Mouse (Mus musculus) stomach, postnatal 0 days (tissue): ENCODE data around the gene Sdhb. TPM values are rescaled to one million over a fixed set of nuclear protein-coding genes. Genes with fewer than 3 reads are reported as not detected.

ENCODE experiments used
- ATAC-seq: fragments of 200-750 bp; cut with Nextera tagmentation; 2 replicates; pipeline ENCODE4 v1.8.0; 2017; ENCODE audit not compliant: low FRiP score, low TSS enrichment
- DNase-seq: peaks from one replicate; pipeline ENCODE4 v3.0.0-alpha.2; 2016; ENCODE audit warnings: low spot score
- H3K27ac ChIP-seq: fragments of 300-500 bp; sonication (generic); replicated peaks from 2 replicates; pipeline ENCODE4 v1.5.1; 2014; ENCODE audit warnings: mild to moderate bottlenecking, control low read depth
- H3K27me3 ChIP-seq: fragments of 300-500 bp; sonication (generic); 2 replicates; pipeline ENCODE4 v1.6.1; 2014; ENCODE audit warnings: low read length; ENCODE audit not compliant: control insufficient read depth, insufficient read depth
- H3K36me3 ChIP-seq: fragments of 300-500 bp; sonication (generic); 2 replicates; pipeline ENCODE4 v1.6.1; 2014; ENCODE audit warnings: low read length, mixed read lengths; ENCODE audit not compliant: control insufficient read depth, insufficient read depth
- H3K4me1 ChIP-seq: fragments of 300-500 bp; sonication (generic); replicated peaks from 2 replicates; pipeline ENCODE4 v1.6.1; 2014; ENCODE audit warnings: antibody characterized with exemption; ENCODE audit not compliant: control insufficient read depth, insufficient read depth
- H3K4me2 ChIP-seq: fragments of 300-500 bp; sonication (generic); replicated peaks from 2 replicates; pipeline ENCODE4 v1.6.1; 2014; ENCODE audit warnings: low read depth, mild to moderate bottlenecking, control low read depth, moderate library complexity
- H3K4me3 ChIP-seq: fragments of 300-500 bp; sonication (generic); 2 replicates; pipeline ENCODE4 v1.5.1; 2014; ENCODE audit warnings: low read depth, low read length, control low read depth
- H3K9ac ChIP-seq: fragments of 300-500 bp; sonication (generic); 2 replicates; pipeline ENCODE4 v1.6.1; 2014; ENCODE audit warnings: mild to moderate bottlenecking, low read length, control low read depth, mixed read lengths
- H3K9me3 ChIP-seq: fragments of 300-500 bp; sonication (generic); 2 replicates; pipeline ENCODE4 v1.6.1; 2016; ENCODE audit warnings: low read length; ENCODE audit not compliant: control insufficient read depth
- CTCF ChIP-seq: IDR thresholded peaks from 2 replicates; pipeline ENCODE4 v1.5.1; 2016; ENCODE audit warnings: antibody characterized with exemption, low read depth, mild to moderate bottlenecking, moderate library complexity
- EP300 ChIP-seq: optimal IDR thresholded peaks from 2 replicates; pipeline ENCODE3; 2016; ENCODE audit warnings: antibody characterized with exemption
- WGBS: fragments of 180-500 bp; shearing (Covaris S2); extraction: QIAGEN DNeasy Blood & Tissue Kit; methylation state at CpG from one replicate; pipeline ENCODE4 v1.1.7; 2014; 5-methylcytosine and 5-hydroxymethylcytosine counted together
- polyA plus RNA-seq: library from polyadenylated mRNA; unstranded; fragments of >200 nt; fragmentation: Nextera tagmentation; extraction: Ambion mirVana; gene quantifications from 2 replicates; pipeline ENCODE4 v1.2.1, GENCODE M21; 2015

Gene Sdhb
- polyA plus RNA-seq, 1 experiment from 2014 or later: 382 TPM

DNA sequence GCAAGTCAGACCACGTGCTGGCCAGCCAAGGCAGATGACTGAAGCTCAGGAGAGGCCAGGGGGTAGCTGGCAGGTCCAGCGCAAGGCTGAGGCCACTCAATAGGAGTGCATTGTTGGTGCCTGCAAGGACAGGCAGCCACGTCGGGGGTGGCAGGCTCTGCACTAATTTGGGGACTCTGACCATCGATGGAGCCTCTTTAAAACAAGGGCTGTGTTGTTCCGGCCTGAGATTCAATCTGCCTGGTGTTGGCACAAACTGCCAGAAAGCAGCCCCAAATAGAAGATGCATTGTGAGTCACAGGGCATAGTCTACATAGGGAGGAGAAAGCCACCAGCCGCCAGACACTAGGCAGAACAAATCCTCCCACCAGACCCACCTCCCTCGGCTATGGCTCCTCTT lies 31.3 kb upstream of the Sdhb start:
- H3K4me3 ChIP-seq: no peak overlapping the region
- WGBS: 69% methylated on average over 8 of the region's 8 CpGs
- no peak overlapping the region for H3K9ac ChIP-seq
- H3K4me2 ChIP-seq: no peak overlapping the region
- H3K27me3 ChIP-seq: no peaks in the 10 kb centered on the region
- H3K27ac ChIP-seq: no peak overlapping the region
- no peaks in the 10 kb centered on the region for H3K36me3 ChIP-seq
- TF ChIP-seq EP300 (no peak), CTCF (no peak)
- no peaks in the 10 kb centered on the region for H3K9me3 ChIP-seq
- DNase-seq: no peak
- no peak for ATAC-seq
- no peaks in the 10 kb centered on the region for H3K4me1 ChIP-seq

DNA sequence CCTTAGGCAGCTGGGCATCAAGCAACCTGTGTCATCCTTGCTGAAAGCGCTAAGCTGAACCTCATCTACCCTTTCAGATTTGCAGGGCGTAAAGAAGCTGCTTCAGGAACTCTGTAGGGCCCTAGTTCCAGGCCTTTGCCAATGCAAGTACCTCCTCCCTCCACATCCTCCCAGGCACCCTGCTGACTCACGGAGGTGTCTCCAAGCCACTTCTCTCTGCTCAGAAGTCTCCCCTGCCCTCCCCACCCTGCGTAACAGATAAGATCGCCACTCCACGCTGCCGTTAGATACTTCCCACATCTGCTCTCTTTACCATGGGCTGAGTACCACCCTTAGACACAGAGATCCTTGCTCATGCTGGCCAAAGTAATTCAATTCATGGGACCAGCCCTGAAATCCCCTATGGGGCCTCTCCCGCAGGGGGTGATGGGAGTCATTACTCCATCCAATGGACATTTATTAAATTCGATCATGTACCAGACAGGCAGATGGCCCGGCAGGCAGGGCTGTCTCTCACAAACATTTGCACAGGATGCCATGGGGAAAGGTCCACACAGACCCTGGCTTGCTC lies 30.0 kb upstream of the Sdhb start:
- Histone ChIP-seq H3K27ac (no peak overlapping the region), H3K27me3 (no peaks in the 10 kb centered on the region), H3K9me3 (no peaks in the 10 kb centered on the region), H3K36me3 (no peaks in the 10 kb centered on the region), H3K4me1 (no peaks in the 10 kb centered on the region), H3K4me3 (no peak overlapping the region), H3K4me2 (no peak overlapping the region), H3K9ac (no peak overlapping the region)
- DNase-seq (no peak), ATAC-seq (no peak)
- 58% methylated on average over 10 of the region's 10 CpGs for WGBS
- TF ChIP-seq CTCF: no peak
- no peak for TF ChIP-seq EP300

DNA sequence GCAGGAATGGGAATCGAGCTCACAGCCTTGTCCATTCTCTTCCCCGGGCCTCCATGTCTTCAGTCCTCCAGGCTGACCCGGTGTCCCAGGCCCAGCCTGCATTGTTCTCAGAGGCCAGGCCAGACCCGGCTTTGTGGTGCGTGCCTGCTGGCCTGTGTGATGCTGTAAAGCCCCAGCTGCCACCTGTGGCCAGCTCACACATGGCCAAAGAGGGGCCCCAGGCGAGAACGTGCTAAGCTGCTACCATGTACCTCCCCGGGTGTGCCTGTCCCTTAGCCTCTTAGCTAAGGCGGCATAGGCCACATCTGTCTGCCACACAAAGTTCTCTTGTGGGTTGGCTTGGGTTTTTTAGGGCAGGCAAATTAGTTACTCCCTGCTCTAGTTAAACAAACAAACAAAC lies 25.4 kb upstream of the Sdhb start:
- DNase-seq: no peak
- no peak for ATAC-seq
- Histone ChIP-seq H3K27me3 (no peaks in the 10 kb centered on the region), H3K9me3 (no peaks in the 10 kb centered on the region), H3K4me1 (no peaks in the 10 kb centered on the region), H3K9ac (no peak overlapping the region), H3K36me3 (no peaks in the 10 kb centered on the region), H3K27ac (no peak overlapping the region), H3K4me2 (no peak overlapping the region), H3K4me3 (no peak overlapping the region)
- no peak for TF ChIP-seq CTCF
- no peak for TF ChIP-seq EP300
- WGBS: 83% methylated on average over 9 of the region's 9 CpGs

DNA sequence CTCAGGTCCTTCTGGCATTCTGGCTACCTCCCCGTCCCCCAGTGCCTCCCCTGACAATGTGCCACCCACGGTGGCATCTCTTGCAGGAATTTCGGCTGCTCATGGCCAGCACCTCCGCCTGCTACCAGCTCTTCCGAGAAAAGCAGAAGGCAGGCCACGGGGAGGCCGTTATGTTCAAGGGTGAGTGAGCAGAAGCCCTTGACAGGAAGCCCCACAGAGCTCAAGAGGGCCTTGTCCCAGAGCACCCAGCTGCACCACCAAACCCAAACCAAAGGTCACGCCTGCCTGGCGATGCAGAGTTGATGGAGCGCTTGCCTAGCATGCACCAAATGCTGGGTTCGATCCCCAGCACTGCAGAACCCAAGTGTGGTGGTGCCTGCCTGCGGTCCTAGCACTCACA lies 16.6 kb upstream of the Sdhb start:
- Histone ChIP-seq H3K4me3 (no peak overlapping the region), H3K9ac (no peak overlapping the region), H3K27ac (no peak overlapping the region), H3K9me3 (no peaks in the 10 kb centered on the region), H3K27me3 (no peaks in the 10 kb centered on the region), H3K36me3 (no peaks in the 10 kb centered on the region), H3K4me1 (no peaks in the 10 kb centered on the region), H3K4me2 (no peak overlapping the region)
- ATAC-seq: no peak
- 85% methylated on average over 12 of the region's 12 CpGs for WGBS
- TF ChIP-seq EP300 (no peak), CTCF (no peak)
- DNase-seq: no peak

DNA sequence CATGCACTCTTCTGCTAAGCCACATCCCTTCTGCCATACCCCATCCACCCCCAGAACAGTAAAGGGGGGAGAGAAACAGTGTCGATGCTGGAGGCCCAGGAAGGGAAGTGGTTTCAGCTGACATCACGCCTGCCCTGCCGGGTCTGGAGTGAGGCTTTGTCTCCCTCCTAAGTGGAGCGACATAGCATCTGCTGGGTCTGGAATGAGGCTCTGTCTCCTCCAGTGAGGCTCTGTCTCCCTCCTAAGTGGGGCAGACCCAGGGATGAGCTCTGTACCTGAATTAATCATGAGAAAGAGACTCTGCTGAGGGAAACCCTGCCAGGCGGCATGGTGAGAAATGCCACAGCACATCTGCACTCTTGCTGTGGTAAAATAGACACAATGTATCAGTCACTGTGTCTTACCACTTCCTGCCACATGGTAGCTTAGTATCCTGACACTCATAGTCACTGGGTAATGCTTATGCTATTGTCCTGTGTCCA lies 16.0 kb upstream of the Sdhb start:
- H3K9ac ChIP-seq: no peak overlapping the region
- H3K9me3 ChIP-seq: no peaks in the 10 kb centered on the region
- H3K4me3 ChIP-seq: no peak overlapping the region
- no peaks in the 10 kb centered on the region for H3K27me3 ChIP-seq
- no peak overlapping the region for H3K4me2 ChIP-seq
- H3K36me3 ChIP-seq: no peaks in the 10 kb centered on the region
- no peaks in the 10 kb centered on the region for H3K4me1 ChIP-seq
- DNase-seq (no peak), ATAC-seq (no peak)
- H3K27ac ChIP-seq: no peak overlapping the region
- TF ChIP-seq CTCF (no peak), EP300 (no peak)
- WGBS: 68% methylated on average over 5 of the region's 5 CpGs

DNA sequence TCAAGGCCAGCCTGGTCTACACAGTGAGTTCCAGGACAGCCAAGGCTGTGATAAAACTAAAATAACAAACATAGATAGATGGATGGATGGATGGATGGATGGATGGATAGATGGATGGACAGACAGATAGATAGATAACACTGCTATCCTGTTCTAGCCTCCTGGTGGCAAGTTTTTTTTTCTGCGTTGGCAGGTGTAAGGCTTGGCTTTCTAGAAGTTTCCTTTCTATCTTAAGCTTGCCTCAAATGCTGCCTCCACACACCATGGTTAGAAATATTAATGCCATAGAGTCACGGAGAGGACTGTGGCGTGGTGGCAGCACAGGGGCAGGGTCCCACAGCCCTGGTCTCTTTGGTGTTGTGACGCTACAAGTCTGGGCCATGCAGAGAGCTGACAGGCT lies 15.4 kb upstream of the Sdhb start:
- no peak overlapping the region for H3K4me3 ChIP-seq
- WGBS: 89% methylated on average over 4 of the region's 4 CpGs
- H3K36me3 ChIP-seq: no peaks in the 10 kb centered on the region
- H3K4me1 ChIP-seq: no peaks in the 10 kb centered on the region
- H3K4me2 ChIP-seq: no peak overlapping the region
- ATAC-seq (no peak), DNase-seq (no peak)
- H3K27me3 ChIP-seq: no peaks in the 10 kb centered on the region
- H3K27ac ChIP-seq: no peak overlapping the region
- H3K9me3 ChIP-seq: no peaks in the 10 kb centered on the region
- TF ChIP-seq EP300 (no peak), CTCF (no peak)
- H3K9ac ChIP-seq: no peak overlapping the region
